Mouse (Mus musculus) CH12.LX (cell line): ENCODE data around the gene Dpysl5.

Source experiments
- CTCF ChIP-seq, 2 experiments: IDR thresholded peaks in 1 of 2; conservative IDR thresholded peaks in 1 of 2; 2 replicates each; pipeline ENCODE4 v1.5.1; 2011 to 2012; ENCODE audit warnings: low read depth in 2 of 2, low read length in 2 of 2, improper control_type of control experiment in 1 of 2, inconsistent platforms in 1 of 2, mild to moderate bottlenecking in 1 of 2, moderate library complexity in 1 of 2
- GABPA ChIP-seq: IDR thresholded peaks from 2 replicates; pipeline ENCODE4 v1.6.1; 2012; ENCODE audit warnings: low read depth, low read length, improper control_type of control experiment, inconsistent platforms; ENCODE audit not compliant: insufficient replicate concordance
- MAFK ChIP-seq: IDR thresholded peaks from 2 replicates; pipeline ENCODE4 v1.6.1; 2011; ENCODE audit warnings: low read length, improper control_type of control experiment; ENCODE audit not compliant: insufficient replicate concordance
- RAD21 ChIP-seq: IDR thresholded peaks from 2 replicates; pipeline ENCODE4 v1.6.1; 2011; ENCODE audit warnings: low read depth, mild to moderate bottlenecking, low read length, improper control_type of control experiment, moderate library complexity
- SMC3 ChIP-seq: IDR thresholded peaks from 2 replicates; pipeline ENCODE4 v1.6.1; 2011; ENCODE audit warnings: low read depth, low read length, improper control_type of control experiment

GRCm38 (mm10) chr5:30726151-30726693 is 14.9 kb downstream of the Dpysl5 start:
- no peak for TF ChIP-seq CTCF (conservative IDR thresholded peaks at IDR 0.05 in 1 of 2, IDR thresholded peaks at IDR 0.05 in 1 of 2; ENCODE audit: low read depth in 2 of 2, low read length in 2 of 2)
- TF ChIP-seq SMC3: no peak
- TF ChIP-seq MAFK: no peak
- TF ChIP-seq RAD21: no peak
- no peak for TF ChIP-seq GABPA
